Mouse (Mus musculus): Measurements from ENCODE around the gene Gp1bb. TPM values are rescaled to one million over a fixed set of nuclear protein-coding genes. Genes with fewer than 3 reads are reported as not detected.

Gp1bb gene
- polyA plus RNA-seq, 1 experiment from 2014 or later: 9.6 TPM

DNA sequence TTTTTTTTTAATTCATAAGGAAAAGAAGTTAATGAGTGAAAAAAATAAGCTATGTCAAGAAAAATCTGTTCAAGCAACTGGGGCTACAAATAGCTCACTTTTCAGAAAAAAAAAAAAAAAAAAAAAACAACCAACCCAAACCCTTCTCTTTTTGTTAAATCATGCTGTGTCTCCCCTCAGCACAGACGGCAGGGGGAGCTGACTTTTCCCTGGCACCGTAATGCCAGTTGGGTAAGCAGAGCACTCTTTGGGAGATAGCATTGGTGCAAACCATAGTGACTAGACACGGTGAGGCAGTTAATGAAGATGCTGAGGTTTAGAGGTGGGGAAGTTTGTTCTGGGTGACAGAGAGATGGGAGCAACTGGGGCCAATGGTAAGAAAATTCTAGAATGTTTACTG, 9.9 kb upstream of the Gp1bb start:
- no peak overlapping the region for H3K4me3 ChIP-seq (ENCODE audit: low read depth, low read length)
- DNase-seq (ENCODE audit: low spot score) (no peak), ATAC-seq (no peak)
- H3K9me3 ChIP-seq (replicated peaks; ENCODE audit: control insufficient read depth, low read length): no peaks in the 10 kb centered on the region
- no peak overlapping the region for H3K9ac ChIP-seq (ENCODE audit: low read length)
- no peaks in the 10 kb centered on the region for H3K36me3 ChIP-seq (ENCODE audit: control insufficient read depth, insufficient read depth, low read length)
- H3K27me3 ChIP-seq (replicated peaks; ENCODE audit: control insufficient read depth, insufficient read depth, low read length): 0 out of 2 replicates have a peak, but pooled peaks cover 3% of the 10 kb centered on the region
- H3K27ac ChIP-seq (ENCODE audit: low read depth, low read length): no peak overlapping the region
- H3K4me1 ChIP-seq (ENCODE audit: control insufficient read depth, insufficient read depth, low read length): peaks cover 17% of the 10 kb centered on the region
- no peak overlapping the region for H3K4me2 ChIP-seq (ENCODE audit: low read length)
- 67% methylated on average over 3 of the region's 3 CpGs for WGBS

DNA sequence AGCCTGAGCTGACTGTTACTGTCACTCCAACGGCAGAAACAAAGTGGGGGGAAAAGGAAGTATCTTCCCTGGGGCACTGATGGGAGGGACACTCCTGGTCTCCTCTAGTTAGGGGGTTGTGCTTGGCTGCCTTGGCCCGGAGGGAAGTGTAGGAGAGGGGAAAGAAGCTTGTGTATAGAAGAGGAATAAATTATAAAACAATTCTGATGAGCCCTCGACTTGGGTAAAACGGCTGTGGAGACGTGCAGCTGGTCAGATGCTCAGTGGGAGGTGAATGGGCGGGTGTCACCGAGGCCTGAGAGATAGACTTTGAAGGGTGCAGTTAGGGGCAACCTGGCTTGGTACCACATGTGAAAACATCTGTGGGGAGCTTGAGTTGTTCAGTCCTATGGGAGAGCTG, 8.9 kb upstream of the Gp1bb start:
- 64% methylated on average over 7 of the region's 7 CpGs for WGBS
- no peaks in the 10 kb centered on the region for H3K9me3 ChIP-seq (replicated peaks; ENCODE audit: control insufficient read depth, low read length)
- H3K4me1 ChIP-seq (ENCODE audit: control insufficient read depth, insufficient read depth, low read length): peaks cover 23% of the 10 kb centered on the region
- ATAC-seq (no peak), DNase-seq (ENCODE audit: low spot score) (no peak)
- H3K36me3 ChIP-seq (ENCODE audit: control insufficient read depth, insufficient read depth, low read length): no peaks in the 10 kb centered on the region
- no peak overlapping the region for H3K9ac ChIP-seq (ENCODE audit: low read length)
- no peak overlapping the region for H3K27ac ChIP-seq (ENCODE audit: low read depth, low read length)
- no peak overlapping the region for H3K4me3 ChIP-seq (ENCODE audit: low read depth, low read length)
- H3K27me3 ChIP-seq (replicated peaks; ENCODE audit: control insufficient read depth, insufficient read depth, low read length): 0 out of 2 replicates have a peak, but pooled peaks cover 9% of the 10 kb centered on the region
- no peak overlapping the region for H3K4me2 ChIP-seq (ENCODE audit: low read length)

DNA sequence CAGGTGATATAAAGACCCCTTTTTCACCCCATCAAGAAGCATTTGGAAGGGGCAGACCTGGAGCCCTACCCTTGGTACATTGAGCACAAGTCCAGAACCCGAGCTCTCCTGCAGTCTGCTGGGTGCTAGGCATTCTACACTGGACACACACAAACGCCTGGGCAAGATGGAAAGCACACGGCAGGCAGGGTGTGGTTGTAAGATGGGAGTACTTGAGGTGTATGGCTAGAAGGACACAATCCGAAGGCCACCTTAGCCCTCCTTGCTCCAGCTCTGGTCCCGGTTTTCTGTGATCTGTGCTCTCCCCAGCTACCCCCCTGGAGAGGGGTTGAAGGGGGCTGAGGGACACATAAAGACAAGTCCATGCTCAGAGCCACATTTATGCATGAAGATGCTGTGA, 8.1 kb upstream of the Gp1bb start:
- H3K9me3 ChIP-seq (replicated peaks; ENCODE audit: control insufficient read depth, low read length): no peaks in the 10 kb centered on the region
- 60% methylated on average over 5 of the region's 5 CpGs for WGBS
- no peak overlapping the region for H3K27ac ChIP-seq (ENCODE audit: low read depth, low read length)
- peak overlapping the region; percentile 84 for H3K4me3 ChIP-seq (ENCODE audit: low read depth, low read length)
- ATAC-seq (peak; percentile 4; the same call in 1 of the 2 replicates), DNase-seq (ENCODE audit: low spot score) (no peak)
- H3K27me3 ChIP-seq (replicated peaks; ENCODE audit: control insufficient read depth, insufficient read depth, low read length): peaks cover 17% of the 10 kb centered on the region
- peak overlapping the region; percentile 79 for H3K4me2 ChIP-seq (ENCODE audit: low read length)
- H3K9ac ChIP-seq (ENCODE audit: low read length): peak overlapping the region; percentile 98
- peaks cover 3% of the 10 kb centered on the region for H3K36me3 ChIP-seq (ENCODE audit: control insufficient read depth, insufficient read depth, low read length)
- H3K4me1 ChIP-seq (ENCODE audit: control insufficient read depth, insufficient read depth, low read length): peaks cover 28% of the 10 kb centered on the region

DNA sequence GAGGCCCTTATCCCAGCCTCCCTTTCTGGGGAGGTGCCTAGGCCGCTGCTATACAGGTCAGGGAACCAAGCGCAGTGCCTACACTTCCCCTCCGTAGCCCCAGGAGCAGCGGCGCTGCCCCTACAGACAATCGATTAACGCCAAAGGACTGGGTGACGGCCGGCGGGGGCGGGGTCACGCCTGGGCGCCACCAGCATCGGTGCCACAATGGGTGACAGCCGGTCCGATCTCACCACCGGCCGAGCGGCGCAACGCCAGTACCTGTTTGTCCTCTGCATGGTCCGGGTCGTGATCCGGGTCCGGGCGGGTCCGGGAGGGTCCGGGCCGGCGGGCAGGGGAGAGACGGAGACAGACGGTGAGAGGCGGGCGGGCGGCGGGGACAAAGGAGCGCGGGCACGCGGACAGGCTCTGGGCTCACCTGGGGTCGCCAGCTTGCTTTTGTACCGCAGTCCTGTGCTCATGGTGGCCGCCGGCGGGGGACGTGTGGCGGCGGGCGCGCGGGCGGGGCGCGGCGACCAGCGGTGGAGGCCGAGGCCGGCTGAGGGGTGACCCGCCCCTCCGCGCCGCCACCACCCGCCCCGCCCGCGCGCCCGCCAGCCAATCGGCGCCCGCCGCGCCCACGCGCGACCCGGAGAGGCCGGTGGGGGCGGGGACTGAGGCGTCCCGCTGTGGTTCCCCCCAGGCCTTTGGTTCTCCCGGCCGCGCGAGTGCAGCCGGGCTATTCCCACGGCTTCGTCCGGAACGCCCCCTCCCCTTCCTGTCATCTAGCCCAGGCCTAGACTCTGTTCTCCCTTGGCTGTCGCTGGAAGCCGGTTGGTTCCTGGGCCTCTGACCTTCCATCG, 7.4 kb upstream of the Gp1bb start, which contains the start of gene Sept5:
TSS of gene Sept5 (minus strand) at position 565 of the 842 bp plus-strand sequence.
- peaks cover 10% of the 10 kb centered on the region for H3K36me3 ChIP-seq (ENCODE audit: control insufficient read depth, insufficient read depth, low read length)
- H3K4me2 ChIP-seq (ENCODE audit: low read length): peak within 1 kb of the TSS; percentile 79
- WGBS: under 1% methylated on average over 74 of the region's 93 CpGs
- peak; percentile 63 for ATAC-seq
- peak within 1 kb of the TSS; percentile 76 for H3K27ac ChIP-seq (ENCODE audit: low read depth, low read length)
- H3K9me3 ChIP-seq (replicated peaks; ENCODE audit: control insufficient read depth, low read length): no peaks in the 10 kb centered on the region
- H3K4me1 ChIP-seq (ENCODE audit: control insufficient read depth, insufficient read depth, low read length): peaks cover 28% of the 10 kb centered on the region
- peak within 1 kb of the TSS; percentile 84 for H3K4me3 ChIP-seq (ENCODE audit: low read depth, low read length)
- peak within 1 kb of the TSS; percentile 98 for H3K9ac ChIP-seq (ENCODE audit: low read length)
- DNase-seq (ENCODE audit: low spot score): peak; percentile 68
- H3K27me3 ChIP-seq (replicated peaks; ENCODE audit: control insufficient read depth, insufficient read depth, low read length): peaks cover 24% of the 10 kb centered on the region

DNA sequence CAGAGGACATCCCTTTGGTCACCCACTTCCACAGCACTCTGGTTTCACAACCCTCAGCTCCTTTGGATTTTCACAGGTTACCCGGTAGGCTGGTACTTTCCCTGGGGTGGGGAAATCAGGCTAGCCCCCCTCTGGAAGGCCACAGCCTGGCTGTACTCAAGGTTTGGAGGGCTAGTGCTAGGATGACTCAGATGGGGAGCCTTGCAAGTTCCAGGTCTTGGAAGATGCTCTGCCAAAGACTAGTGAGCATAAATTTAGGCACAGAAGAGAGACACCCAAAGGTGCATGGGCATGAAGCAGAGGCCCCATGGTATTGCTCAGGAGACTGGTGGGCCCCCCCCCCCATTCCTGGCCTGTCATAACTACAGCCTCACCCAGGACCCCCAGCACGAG, 6.7 kb upstream of the Gp1bb start:
- peaks cover 28% of the 10 kb centered on the region for H3K4me1 ChIP-seq (ENCODE audit: control insufficient read depth, insufficient read depth, low read length)
- ATAC-seq: no peak; the same call in none of the 2 replicates
- no peaks in the 10 kb centered on the region for H3K9me3 ChIP-seq (replicated peaks; ENCODE audit: control insufficient read depth, low read length)
- peaks cover 16% of the 10 kb centered on the region for H3K36me3 ChIP-seq (ENCODE audit: control insufficient read depth, insufficient read depth, low read length)
- WGBS: 20% methylated on average over 2 of the region's 2 CpGs
- peak overlapping the region; percentile 76 for H3K27ac ChIP-seq (ENCODE audit: low read depth, low read length)
- DNase-seq (ENCODE audit: low spot score): no peak
- peak overlapping the region; percentile 84 for H3K4me3 ChIP-seq (ENCODE audit: low read depth, low read length)
- peaks cover 31% of the 10 kb centered on the region for H3K27me3 ChIP-seq (replicated peaks; ENCODE audit: control insufficient read depth, insufficient read depth, low read length)
- H3K4me2 ChIP-seq (ENCODE audit: low read length): peak overlapping the region; percentile 79
- H3K9ac ChIP-seq (ENCODE audit: low read length): peak overlapping the region; percentile 98

DNA sequence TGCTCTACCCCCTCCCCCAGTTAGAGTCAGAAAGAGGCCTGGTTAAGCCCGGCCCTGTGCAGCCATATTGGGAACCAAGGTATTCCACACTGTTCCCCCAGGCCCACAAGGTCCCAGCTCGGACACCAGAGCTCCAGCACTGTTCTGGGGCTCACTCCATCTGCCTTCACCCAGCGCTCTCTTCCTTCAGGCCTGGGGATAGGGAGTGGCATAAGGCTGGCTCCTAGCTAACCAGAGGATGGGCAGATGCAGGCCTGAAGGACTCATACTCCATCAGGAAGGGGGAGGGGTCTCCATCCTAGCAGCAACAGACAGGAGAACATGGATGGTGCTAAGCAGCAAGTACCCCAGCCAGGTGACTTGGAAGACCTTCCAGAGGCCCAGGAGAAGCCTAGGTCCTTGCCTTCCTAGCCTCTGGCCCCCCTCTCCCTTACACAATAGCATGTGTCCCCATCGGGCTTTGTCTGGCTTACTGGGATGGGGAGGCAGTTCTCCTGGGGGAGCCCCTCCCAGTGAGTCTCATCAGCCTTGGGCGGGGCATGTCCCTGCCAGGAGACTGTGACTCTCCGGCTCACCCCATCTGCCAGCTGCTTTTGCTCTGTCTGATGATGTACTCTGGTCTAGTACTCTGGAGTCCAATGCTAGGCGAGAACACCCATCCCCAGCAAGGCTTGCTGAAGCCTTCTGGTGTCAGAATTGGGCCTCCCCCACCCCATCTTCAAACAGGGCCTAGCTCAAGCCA, 6.2 kb upstream of the Gp1bb start:
- ATAC-seq: 0 out of 2 replicates have a peak, but pooled peaks have one; percentile 7
- peak overlapping the region; percentile 76 for H3K27ac ChIP-seq (ENCODE audit: low read depth, low read length)
- no peaks in the 10 kb centered on the region for H3K9me3 ChIP-seq (replicated peaks; ENCODE audit: control insufficient read depth, low read length)
- H3K4me3 ChIP-seq (ENCODE audit: low read depth, low read length): peak overlapping the region; percentile 84
- 59% methylated on average over 7 of the region's 7 CpGs for WGBS
- no peak for DNase-seq (ENCODE audit: low spot score)
- peak overlapping the region; percentile 79 for H3K4me2 ChIP-seq (ENCODE audit: low read length)
- H3K36me3 ChIP-seq (ENCODE audit: control insufficient read depth, insufficient read depth, low read length): peaks cover 22% of the 10 kb centered on the region
- peaks cover 28% of the 10 kb centered on the region for H3K4me1 ChIP-seq (ENCODE audit: control insufficient read depth, insufficient read depth, low read length)
- peaks cover 36% of the 10 kb centered on the region for H3K27me3 ChIP-seq (replicated peaks; ENCODE audit: control insufficient read depth, insufficient read depth, low read length)
- peak overlapping the region; percentile 98 for H3K9ac ChIP-seq (ENCODE audit: low read length)

DNA sequence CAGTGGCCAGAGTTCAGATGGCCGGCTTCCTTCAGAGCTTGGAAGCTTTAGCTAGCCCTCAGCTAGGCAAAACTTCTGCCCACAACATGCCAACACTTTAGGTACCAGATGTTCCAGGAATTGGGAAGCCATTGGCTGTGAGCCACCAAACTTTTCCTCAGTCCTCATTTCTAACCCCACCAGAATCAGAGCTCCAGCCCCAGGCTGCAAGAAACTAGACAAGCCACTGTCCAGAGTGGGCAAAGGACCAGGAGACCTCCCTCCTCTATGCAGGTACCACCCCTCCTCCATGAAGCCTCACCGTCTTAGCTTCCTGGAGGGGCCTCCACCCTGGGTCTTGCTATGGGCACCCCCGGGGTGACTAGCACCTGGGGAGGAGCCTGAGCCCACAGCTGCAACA, 5.0 kb upstream of the Gp1bb start:
- Histone ChIP-seq H3K27me3 (replicated peaks; ENCODE audit: control insufficient read depth, insufficient read depth, low read length) (peaks cover 49% of the 10 kb centered on the region), H3K36me3 (ENCODE audit: control insufficient read depth, insufficient read depth, low read length) (peaks cover 34% of the 10 kb centered on the region), H3K4me1 (ENCODE audit: control insufficient read depth, insufficient read depth, low read length) (peaks cover 28% of the 10 kb centered on the region), H3K9me3 (replicated peaks; ENCODE audit: control insufficient read depth, low read length) (no peaks in the 10 kb centered on the region), H3K4me2 (ENCODE audit: low read length) (peak overlapping the region; percentile 79), H3K4me3 (ENCODE audit: low read depth, low read length) (peak overlapping the region; percentile 84), H3K27ac (ENCODE audit: low read depth, low read length) (no peak overlapping the region), H3K9ac (ENCODE audit: low read length) (no peak overlapping the region)
- ATAC-seq (no peak), DNase-seq (ENCODE audit: low spot score) (no peak)
- 51% methylated on average over 3 of the region's 3 CpGs for WGBS

DNA sequence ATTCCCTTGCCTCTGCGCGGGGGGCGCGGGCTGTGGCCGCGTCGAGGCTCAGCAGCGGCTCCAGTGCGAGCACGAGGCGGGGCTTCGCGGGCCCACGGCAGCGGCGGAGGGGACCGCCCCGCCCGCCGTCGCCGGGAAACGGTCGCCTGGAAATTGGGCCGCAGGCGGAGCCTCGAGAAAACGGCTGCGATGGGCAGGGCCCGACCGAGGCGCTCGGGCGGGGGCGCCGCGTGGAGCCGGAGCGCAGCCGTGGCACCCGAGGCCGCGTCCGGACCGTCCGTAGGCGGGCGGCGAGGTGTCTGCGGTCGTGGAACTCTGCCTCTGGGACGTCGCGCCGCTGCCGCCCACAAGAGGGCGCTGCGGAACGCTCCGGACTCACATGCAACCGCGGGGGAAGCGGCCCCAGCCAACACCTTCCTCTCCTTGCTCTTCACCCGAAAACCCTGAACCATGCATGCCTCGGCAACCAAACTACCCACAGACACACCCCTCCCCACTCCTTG, 4.2 kb upstream of the Gp1bb start, which contains the start of gene Gm49601:
TSS of gene Gm49601 (minus strand) at position 52 of the 503 bp plus-strand sequence.
- Histone ChIP-seq H3K27me3 (replicated peaks; ENCODE audit: control insufficient read depth, insufficient read depth, low read length) (peaks cover 56% of the 10 kb centered on the region), H3K27ac (ENCODE audit: low read depth, low read length) (no peak within 1 kb of the TSS), H3K4me3 (ENCODE audit: low read depth, low read length) (peak within 1 kb of the TSS; percentile 84), H3K36me3 (ENCODE audit: control insufficient read depth, insufficient read depth, low read length) (peaks cover 41% of the 10 kb centered on the region), H3K9ac (ENCODE audit: low read length) (peak within 1 kb of the TSS; percentile 65), H3K4me1 (ENCODE audit: control insufficient read depth, insufficient read depth, low read length) (peaks cover 28% of the 10 kb centered on the region), H3K9me3 (replicated peaks; ENCODE audit: control insufficient read depth, low read length) (no peaks in the 10 kb centered on the region), H3K4me2 (ENCODE audit: low read length) (peak within 1 kb of the TSS; percentile 79)
- DNase-seq (ENCODE audit: low spot score): peak; percentile 76
- WGBS: under 1% methylated on average over 55 of the region's 65 CpGs
- ATAC-seq: peak; percentile 47

All from forebrain, embryonic 14.5 days (tissue).